Mouse (Mus musculus): ENCODE data around the gene Ints7.

GRCm38 (mm10) chr1:191559779-191560178, 15.7 kb upstream of the Ints7 start:
- TF ChIP-seq CTCF (IDR thresholded peaks at IDR 0.05; ENCODE audit: control insufficient read depth, insufficient read depth, low read length) (no peak), POLR2A (IDR thresholded peaks at IDR 0.05; ENCODE audit: borderline replicate concordance, control insufficient read depth, low read depth, low read length) (no peak)

All from bone marrow, adult 2 months (tissue).